Mouse (Mus musculus) heart, postnatal 4 days (tissue): ENCODE results near the gene Midn. TPM values are rescaled to one million over a fixed set of nuclear protein-coding genes. Genes with fewer than 3 reads are reported as not detected.
A peak's percentile ranks its signal among the peaks of the same experiment; 100 is the strongest.

Experiments
- DNase-seq: peaks from one replicate; pipeline ENCODE4 v3.0.0; 2021
- total RNA-seq, 2 experiments: library from RNA; stranded (reverse); gene quantifications; 2 replicates each; pipeline ENCODE4 v1.2.3; 2021

Midn gene
- total RNA-seq, 2 experiments from 2014 or later, result 145 to 163 TPM

DNA sequence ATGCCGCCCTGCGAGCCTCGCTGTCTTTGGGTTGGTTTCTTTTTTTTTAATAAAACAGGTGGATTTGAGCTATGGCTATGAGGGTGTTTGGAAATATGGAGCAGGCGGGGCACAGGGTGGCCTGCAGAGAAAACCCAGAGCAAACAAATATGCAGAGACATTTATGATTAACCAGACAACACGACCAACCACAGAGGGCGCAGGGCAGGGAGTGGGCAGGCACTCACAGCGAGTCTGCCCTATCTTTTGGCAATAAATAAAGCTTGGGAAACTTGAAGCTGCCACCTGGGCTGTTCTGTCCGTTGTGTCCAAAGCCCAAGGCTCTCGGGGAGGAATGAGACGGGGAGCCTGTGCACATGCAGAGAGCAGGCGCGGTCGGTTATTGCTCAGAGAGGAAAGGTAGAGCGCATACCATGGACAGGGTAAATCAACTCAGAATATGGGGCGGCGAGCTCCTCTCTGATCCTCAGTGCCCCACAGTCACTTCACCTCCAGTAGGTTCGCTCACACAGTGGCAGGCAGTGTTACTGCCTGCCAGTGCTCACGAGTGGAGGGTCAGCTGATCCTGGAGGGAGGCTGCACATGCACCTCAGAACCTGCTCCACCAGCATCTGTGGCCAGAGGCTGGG, 17.6 kb upstream of the Midn start:
- no peak for DNase-seq

DNA sequence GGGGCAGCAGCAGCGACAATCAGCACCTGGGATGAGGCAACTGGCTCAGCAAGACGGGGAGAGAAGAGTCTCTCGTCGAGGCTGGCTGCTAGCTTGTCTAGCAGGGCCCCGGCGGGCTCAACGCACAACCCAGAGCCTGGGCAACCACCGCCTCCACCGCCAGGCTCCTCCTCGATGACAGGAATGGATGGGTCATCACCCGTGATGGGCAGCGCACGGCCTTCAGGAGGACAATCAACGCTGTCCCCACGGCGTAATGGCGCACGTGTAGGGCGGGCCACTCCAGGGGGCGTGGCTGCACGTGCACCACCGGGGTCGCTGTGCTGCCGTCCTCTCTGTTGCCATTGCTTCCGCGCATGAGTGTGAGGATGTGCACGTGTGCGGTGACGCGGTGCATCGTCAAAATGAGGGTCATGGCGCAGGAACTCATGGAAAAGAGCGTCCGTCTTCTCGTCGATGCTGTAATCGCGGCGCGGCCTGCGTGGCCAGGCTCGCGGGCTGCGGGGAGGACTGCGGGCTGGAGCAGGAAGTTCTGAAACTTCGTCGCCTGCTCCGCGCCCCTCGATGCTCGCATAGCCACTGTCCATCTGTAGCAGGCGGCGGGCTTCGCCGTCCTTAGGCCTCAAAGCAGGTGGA, 16.6 kb upstream of the Midn start:
- no peak for DNase-seq

DNA sequence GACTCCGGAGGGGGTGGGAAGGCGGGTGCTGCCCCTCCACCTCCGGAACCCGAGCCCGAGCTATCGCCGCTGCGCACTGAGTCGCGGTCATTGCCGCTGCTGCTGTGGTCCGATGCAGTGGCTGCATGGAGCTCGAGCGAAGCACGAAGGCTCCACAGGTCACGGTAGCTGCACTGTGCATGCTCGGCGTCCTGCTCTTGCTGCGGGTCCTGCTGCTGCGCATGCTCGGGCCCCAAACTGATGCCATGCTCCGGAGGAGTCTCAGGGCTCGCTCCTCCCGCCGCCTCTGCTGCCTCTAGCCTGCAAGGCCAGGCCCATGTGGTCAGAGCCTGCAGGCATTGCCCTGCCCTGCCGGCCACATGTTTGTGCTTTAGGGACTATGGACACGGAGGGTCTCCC, 16.1 kb upstream of the Midn start:
- DNase-seq, result no peak

DNA sequence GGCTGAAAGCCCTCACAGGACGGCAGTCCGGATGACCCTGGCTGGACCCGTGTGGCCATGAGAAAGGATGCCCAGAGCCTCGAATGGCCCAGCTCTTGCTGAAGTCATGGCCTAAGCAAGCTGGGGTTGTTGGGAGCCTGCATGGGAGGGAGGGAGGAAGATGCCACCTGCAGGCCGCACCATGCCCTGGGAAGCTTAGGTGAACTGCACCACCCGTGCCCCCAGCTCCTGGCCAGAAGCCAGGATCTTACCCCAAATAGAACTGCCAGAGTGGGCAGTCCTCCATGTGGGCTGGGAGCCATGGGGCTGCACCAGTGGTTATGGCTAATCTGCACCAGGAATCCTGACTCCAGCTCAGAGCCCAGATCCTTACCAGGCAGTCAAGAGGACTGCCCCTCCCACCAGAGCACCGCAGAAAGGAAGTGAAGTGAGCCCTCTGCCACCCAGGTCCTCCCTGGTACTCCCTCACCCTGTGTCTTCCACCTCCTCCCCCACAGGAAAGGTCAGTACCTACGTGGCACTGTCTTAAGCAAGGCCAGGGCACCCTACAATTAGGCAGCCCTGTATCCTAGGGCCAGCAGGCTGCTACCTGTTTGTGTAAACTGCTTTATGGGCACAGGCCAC, 14.7 kb upstream of the Midn start:
- DNase-seq, result peak; percentile 83

DNA sequence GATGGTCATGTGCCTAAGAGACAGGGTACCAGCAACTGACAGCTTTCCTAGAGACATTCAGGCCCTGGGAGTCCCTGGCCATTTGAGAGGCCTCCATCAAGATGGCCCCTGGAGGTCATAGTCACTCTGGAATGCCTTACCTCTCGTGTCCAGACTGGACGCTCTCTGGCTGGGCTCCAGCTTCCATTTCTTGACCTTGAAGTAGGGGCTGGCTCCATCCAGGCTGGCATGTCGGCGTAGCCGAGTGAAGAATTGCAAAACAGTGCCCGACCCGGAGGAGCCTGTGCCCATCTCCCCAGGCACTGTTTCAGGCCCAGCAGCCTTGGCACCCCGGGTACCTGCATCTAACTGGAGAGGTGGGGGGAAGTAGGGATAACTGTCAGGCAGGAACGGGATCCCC, 13.7 kb upstream of the Midn start:
- no peak for DNase-seq

DNA sequence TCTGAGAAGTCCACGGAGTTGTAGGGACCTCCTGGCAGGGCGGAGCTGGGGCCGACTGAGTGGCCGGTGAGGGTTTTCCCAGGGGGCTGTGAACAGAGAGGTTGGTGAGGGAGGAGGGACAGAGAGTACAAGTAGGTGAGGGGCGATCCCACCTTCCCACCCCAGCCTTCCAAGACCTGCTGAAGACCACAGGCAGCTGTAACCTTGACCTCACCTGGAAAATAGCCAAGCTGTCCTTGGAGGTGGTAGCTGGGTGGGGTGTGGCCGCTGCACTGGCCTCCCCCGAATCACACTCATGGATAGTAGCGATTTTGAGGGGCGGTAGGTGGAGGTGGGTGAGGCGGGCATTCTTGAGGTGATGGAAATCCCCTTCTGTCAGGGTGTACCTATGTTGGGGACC, 12.9 kb upstream of the Midn start:
- no peak for DNase-seq

DNA sequence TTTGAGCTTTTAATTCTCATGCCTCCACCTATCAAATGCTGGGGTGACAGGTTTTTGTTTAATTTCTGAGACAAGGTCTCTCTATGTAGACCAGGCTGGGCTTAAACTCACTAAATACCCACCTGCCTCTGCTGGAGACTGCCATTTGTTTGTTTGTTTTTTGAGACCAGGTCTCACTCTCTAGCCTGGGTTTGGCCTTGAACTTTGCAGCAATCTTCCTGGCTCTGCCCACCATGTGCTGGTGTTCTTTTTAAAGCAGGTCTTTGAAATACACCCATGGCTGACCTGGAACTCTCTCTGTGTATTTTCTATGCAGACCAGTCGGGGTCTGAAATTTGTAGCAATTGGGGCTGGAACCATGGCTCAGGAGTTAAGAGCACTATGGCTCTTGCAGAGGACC, 12.4 kb upstream of the Midn start:
- DNase-seq, result no peak

DNA sequence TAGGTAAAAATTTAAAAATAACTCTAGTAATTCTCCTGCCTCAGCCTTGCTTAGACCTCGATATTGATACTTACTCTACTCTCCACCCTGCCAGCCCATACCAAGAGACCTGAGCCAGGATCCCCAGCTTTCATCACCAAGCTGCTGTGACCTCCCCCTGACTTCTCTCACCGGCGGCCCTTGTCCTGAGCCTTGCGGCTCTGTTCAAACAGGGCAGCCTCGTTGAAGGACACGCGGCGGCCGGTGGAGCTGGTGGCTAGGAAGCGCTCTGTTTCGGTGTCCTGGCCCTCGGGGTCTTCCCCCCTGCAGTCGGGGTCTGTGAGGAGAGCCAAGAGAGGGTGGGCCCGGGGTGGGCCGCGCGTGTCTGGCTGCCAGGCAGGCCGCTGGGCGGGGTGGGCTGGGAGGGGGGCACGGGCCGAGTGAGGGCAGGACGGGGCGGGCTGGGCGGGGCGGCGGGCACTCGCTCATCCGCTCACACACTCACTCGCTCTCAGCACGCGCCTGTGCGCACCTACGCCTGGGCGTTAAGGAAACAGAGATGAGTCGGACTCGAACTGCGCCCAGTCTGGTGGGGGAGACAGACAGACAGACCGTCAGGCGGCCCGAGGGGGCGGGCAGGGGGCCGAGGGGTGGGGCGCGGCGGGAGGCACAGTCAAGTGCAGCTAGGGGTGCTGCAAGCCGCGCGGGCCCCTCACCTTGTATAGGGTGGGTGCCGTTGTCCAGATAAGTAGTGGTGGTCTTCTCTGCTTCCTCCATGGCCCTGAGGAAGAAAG, 11.7 kb upstream of the Midn start:
- DNase-seq, result no peak

DNA sequence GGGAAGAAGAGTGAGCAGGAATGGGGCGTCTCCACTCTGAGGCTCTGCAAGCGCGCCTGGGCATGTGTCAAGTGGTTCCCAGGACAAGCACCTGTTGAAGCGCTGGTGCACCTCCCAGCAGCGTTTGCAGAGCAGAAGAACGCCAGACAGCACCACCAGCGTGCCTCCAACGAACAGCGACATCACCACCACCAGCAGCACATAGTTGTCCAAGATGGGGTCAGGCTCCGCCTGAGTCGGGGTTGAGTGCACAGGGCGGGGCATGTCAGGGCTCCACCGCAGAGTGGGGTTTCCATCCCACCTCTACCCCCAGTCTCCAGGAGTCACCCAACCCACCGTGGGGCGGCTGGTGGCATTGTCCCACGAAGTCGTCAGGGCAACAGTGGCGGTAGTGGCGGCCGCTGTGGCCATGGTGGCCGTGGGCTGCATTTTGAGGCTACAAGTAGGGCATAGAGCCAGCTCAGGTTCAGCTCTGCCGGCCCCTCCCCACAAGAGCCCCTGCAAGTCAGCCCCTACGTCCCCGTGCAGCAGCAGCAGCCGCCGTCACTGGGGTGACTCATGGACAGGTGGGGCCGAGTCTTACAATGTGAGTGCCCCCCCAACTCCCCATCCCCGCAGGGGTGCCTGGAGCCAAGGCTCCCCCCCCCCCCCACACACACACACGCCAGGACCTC, 11.0 kb upstream of the Midn start:
- DNase-seq, result no peak

DNA sequence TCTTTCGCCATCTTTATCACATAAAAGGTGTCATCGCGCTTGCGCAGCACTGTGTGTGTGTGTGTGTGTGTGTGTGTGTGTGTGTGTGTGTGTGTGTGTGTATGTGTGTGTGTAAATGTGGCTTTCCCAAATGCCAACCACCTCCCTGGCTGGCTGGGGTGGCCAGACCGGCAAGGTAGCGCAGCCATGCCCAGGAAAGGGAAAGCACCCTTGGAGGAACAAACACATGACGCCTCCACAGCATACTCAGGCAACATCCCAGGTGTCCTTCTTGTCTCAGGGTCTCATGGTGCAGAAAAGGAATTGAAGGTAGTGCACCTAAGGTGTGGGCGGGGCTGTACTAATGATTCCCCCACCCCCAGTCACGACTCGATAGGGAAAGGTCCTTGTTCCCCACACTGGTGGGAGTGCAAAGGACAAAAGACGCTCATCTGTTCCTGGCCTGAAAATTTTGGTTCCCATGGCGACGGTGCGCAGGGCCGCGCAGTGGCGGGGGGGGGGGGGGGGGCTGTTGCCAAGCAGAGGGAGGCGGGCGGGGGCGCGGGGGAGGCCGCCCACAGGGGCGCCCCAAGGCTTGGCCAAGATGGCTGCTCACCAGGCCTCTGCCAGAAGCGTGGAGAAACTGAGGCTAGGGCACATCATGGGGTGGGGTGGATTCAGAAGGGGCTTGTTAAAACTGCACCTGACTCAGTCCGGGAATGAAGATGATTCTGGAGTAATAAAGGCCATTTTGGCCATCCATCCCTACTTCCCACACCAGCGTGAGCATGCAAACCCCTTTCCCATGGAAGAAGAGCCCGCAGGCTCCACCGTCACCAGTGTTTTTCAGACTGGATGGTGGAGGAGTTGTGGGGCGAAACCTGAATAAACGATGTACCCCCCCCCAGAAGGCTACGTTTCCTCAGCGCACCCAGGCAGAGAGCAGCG, 10.2 kb upstream of the Midn start:
- no peak for DNase-seq

DNA sequence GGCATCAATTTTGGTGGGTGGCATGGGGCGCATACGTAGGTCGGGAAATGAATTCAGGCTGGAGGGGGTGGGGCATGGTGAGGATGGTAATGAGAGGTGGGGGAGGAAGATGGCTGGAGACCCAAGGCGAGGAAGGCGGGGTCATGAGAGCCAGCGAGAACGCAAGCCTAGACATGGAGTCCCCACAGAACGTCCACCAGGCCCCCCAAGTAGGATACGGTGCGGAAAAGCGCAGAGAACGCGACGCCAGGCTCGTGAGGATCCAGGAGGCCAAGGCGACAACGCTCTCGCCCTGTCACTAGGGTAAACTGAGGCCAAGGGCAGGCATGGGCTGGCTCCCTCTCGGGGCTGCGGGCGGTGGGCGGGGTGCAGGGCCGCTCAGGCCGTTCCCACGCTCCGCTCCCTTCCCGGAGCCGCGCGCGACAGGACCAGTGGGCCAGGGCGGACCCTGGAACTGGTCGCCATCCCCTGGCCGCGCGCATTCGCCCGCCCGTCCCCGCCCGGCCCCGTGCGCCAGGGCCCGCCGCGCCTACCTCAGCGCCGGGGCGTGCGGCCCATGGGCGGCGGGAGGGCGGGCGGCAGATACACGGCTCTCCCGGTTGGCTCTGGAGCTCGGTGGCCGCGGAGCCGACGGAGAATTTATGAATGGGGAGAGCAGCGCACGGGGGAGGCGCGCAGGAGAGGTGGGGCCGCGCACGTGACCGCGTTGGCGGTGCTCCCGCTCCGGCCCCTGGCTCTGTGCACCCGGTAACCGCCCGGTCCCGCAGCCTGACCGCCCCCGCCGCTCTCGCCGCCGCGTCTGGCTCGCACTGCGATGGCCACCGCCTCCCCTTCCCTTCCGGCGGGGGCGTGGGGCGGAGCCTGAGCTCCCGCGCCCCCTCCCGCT, 9.3 kb upstream of the Midn start, which contains the start of gene Atp5d:
Gene Atp5d, plus strand, starts transcription at position 80 of the 886 bp plus-strand sequence.
- peak; percentile 68 for DNase-seq

DNA sequence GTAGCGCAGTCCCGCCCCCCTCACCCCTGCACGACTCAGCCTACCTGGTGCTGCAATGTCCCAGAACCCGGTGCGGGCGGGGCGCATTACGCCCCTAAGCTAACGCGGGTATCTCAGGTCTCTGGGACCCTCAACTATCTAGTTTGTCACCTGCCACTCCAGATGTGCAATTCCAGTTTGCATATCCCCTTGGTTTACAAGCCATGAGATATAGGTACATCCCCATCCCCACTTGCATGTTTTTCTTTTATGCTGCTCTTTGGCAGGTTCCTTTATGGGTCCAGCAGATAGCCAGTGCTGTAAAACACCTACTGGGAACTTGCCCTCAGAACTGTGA, 8.7 kb upstream of the Midn start:
- DNase-seq, result no peak

DNA sequence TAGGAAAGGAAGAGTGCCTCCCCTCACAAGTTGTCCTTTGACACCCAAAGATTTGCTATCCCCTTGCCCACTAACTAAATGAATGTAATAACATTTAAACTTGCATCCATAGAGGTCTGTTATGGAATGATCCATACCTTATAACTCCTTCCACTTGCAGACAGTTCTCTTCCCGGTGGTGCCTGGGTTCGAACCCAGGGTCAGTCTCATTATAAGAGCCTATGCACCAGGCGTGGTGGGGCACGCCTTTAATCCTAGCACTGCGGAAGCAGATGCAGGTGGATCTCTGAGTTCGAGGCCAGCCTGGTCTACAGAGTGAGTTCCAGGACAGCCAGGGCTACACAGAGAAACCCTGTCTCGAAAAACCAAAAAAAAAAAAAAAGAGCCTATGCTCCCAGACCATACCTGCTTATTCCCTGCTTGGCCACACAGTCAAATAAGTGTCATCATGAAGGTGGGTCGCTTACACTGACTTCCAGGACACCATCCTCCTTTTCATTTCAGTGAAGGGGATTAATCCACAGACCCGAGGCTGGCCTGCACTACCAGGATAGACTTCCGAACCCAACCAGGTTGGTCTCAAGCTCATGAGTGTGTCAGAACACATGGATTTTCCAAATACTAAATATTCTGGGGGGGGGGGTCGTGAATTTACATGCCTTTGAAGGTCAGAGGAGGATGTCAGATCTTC, 8.0 kb upstream of the Midn start:
- DNase-seq, result no peak

DNA sequence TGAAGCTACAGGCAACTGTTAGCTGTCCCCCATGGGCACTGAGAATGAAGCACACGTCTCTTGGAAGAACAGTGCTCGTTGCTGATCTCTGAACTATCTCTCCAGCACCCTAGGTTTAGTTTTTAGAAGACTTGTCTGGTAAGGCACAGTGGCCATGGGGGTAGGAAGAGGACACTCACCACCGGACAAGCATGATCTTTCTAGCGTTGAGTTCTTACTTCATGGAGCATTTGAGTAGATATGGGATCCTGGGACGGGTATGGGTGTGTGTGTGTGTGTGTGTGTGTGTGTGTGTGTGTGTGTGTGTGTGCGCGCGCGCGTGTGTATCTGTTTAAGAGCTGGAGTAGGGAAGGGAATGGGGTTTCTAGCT, 7.4 kb upstream of the Midn start, which contains the start of gene Cbarp:
Gene Cbarp, minus strand, starts transcription at position 170 of the 370 bp plus-strand sequence.
- DNase-seq, result no peak

DNA sequence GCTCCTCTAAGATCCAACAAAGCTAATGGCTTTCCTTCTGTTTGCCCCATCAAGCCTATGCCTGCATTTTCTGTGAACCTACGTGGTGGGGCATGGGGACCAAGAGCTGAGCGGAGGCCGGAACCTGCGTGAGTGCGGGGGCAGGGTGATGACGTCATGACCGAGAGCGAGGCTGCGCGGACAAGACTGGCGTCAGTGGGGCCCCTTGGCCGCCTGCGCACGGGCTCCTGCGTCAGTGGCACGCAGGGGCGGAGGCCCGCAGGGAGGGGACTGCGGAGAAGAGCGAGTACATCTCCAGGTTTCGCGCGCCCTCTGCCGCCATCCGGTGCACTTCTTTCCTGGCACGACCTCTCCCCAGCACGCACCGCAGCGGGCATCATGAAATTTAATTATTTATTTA, 6.8 kb upstream of the Midn start:
- peak; percentile 96 for DNase-seq

DNA sequence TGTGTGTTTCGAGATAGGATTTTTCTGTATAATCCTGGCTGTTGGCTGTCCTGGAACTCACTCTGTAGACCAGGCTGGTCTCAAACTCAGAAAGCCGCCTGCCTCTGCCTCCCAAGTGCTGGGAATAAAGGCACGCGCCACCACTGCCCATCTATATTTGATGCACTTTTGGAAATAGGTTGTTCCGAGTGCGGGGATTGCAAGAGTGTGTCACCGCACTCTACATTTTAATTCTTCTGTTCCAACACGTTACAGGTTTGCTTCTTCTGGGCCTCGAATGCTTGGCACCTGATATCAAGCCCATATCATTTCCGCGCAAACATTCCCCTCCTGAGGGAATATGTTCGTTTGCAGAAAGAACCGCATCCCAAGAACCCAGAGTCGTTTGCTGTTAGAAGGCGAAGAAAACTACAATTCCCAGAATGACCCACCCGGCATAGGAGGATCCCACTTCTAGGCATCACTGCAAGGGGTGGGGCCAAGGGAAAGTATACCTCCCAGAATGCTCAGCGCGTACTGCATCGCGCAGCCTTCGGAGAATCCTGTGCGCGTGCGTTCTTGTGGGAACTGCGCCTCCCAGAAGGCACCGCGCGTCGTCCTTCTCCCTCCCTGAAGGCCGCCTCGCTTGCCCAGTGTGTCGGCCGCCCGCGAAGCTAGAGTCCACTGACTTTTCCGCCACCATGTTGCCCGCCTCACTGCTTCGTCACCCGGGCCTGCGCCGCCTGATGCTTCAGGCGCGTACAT, 6.1 kb upstream of the Midn start:
- peak; percentile 95 for DNase-seq

DNA sequence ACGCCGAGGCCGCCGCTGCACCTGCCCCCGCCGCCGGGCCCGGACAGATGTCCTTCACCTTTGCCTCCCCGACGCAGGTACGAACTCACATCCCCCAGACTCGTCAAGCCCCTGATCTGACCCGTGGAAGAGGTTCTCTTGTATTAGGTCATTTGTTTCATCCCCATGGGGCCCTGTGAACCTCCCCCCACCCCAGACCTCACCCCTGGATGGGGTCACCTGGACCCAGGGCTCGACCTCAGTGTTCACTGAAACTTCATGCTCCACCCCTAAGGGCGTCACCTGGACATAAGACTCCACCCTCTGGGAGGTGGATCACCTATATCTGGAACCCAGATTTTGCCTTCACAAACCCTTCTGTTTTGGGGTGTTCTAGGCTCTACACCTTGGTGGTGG, 5.5 kb upstream of the Midn start:
- DNase-seq, result no peak

DNA sequence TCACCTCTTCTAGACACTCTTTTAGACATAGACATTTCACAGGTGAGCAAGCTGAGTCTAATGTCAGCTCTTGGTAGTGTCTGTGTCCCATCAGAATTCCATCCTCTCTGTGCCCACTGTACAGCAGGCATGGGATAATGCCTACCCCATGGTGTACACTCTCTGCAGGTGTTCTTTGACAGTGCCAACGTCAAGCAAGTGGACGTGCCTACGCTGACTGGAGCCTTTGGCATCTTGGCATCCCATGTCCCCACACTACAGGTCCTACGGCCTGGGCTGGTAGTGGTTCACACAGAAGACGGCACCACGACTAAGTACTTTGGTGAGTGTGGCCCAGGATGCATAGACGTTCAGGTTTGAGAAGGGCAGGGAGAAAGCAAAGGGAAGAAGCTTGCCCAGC, 4.4 kb upstream of the Midn start:
- no peak for DNase-seq

DNA sequence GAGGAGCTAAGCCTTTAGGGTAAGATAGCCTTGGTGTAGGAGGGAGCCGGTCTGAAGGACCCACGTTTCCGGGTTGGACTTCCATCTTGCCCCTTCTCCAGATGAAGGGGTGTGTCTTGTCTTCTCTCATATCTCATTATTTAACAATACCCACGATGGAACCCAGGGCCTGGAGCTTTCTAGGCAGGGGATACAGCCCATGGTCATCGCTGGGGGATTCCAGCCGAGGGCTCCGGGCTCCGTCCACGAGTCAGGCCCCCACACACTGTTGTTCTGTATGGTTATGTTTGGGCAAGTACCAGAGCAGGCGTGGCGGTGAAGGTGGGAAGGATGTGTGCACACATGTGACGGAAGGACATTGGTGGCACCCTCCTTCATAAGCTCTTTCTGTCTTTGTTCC, 3.9 kb upstream of the Midn start:
- no peak for DNase-seq
